Mouse (Mus musculus) urinary bladder, postnatal 14 days (tissue): Measurements from ENCODE around the gene Cyp2c50.
"Not testable (repeated sequence)": the region's sequence is repeated elsewhere in the genome, so short reads cannot be mapped to it uniquely, and the experiment has no call there.

Experiments
- DNase-seq: peaks from one replicate; pipeline ENCODE4 v3.0.0; 2021; ENCODE audit warnings: low spot score

Cyp2c50 gene

DNA sequence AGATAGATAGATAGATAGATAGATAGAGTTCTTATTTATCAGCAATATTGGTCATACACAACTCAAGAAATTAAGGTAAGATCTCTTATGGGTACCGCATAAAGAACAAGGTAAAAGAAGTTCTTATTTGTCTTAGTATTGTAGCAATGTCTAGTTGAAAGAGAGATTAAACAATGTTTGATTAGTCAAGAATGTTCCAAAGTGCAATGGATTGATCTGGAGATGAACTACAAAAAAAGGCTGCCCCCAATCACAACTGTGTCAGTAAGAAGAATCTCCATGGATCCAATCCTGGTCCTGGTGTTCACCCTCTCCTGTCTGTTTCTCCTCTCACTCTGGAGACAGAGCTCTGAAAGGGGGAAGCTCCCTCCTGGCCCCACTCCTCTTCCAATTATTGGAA is at the start of gene Cyp2c50:
TSS of gene Cyp2c50 (plus strand) at position 268 of the 400 bp plus-strand sequence.
- DNase-seq = not testable (repeated sequence)

GRCm38 (mm10) chr19:40073701-40074100 is 15.8 kb upstream of the Cyp2c50 start, which contains the start of gene Cyp2c54:
Gene Cyp2c54, minus strand, starts transcription at chr19:40073827.
- no peak for DNase-seq

GRCm38 (mm10) chr19:40088381-40088780 is 1.1 kb upstream of the Cyp2c50 start:
- DNase-seq = no peak

DNA sequence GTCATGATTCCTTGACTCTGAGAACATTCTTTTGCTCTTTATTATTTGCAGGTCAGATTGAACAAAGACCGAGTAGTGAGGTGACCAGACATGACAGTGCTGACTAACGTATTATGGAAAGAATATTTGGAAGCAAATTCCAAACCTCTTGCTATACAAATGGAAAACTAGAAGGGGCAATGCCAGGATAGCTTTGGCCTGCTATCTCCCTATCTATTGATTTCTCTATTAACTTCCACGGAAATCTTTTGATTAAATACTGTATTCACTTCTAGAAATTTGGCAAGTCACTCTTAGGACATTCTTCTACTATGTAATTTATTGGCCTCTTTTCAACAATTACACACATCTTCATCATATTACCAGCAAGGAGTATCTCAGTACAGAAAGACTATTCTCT is 1.6 kb downstream of the Cyp2c50 start:
- no peak for DNase-seq

DNA sequence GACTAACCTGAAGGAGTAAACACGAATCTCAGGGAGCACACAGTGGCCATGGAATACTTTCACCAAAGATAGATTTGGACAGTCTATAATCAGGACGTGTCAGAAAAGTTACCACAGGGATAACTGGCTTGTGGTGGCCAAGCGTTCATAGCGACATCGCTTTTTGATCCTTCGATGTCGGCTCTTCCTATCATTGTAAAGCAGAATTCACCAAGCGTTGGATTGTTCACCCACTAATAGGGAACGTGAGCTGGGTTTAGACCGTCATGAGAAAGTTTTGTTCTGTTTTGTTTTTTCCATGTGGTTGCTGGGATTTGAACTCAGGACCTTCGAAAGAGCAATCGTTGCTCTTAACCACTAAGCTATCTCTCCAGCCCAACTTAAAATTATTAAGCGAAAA is 30.1 kb downstream of the Cyp2c50 start:
- DNase-seq = not testable (repeated sequence)

DNA sequence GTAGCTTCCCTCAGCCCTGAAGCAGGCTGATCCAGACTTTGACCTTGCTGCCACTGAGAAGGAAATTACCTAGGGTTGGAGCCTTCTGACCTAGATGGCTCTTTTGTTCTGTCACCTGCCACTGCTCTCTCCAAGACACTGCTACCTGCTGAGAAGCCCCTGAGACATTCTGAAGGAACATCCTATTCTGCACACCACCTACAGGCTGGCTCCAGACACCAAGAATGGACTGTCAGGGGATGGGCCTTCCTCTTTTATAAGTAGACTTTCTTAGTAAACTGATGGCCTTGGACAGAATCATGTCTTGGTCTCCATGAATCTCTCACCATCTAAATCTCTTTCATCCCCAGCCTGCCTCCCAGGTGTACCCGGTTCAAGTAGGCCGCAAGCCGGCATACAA is 35.7 kb downstream of the Cyp2c50 start:
- DNase-seq = not testable (repeated sequence)

DNA sequence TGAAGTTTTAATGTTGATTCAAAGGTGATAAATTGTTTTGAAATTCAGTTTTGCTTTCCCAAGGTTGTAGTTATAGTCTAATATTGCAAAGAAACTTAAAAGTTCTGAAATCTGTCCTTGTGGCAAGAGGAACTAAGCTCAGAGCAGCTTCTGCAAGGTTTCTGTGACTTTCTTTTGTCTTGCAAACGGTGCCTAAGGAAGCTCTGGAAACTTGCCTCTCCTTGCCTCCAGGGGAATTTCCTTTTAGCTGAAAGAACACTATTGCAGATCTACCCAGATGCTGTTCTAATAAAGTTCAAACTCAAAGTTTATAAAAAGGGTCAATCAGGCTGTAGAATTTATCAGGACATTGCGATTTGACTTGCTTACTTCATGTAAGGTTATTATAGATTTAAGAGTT is 37.5 kb downstream of the Cyp2c50 start:
- not testable (repeated sequence) for DNase-seq
